Mouse (Mus musculus): ENCODE measurements around the gene Mad2l1bp.

Gene Mad2l1bp

GRCm38 (mm10) chr17:46154336-46154735 is 983 bp upstream of the Mad2l1bp start:
- no peak for DNase-seq

GRCm38 (mm10) chr17:46143578-46144423 is 9.6 kb downstream of the Mad2l1bp start, which contains the start of gene Rsph9:
Rsph9 (minus strand) TSS chr17:46144216.
- DNase-seq = peak; percentile 63 to 76

DNA sequence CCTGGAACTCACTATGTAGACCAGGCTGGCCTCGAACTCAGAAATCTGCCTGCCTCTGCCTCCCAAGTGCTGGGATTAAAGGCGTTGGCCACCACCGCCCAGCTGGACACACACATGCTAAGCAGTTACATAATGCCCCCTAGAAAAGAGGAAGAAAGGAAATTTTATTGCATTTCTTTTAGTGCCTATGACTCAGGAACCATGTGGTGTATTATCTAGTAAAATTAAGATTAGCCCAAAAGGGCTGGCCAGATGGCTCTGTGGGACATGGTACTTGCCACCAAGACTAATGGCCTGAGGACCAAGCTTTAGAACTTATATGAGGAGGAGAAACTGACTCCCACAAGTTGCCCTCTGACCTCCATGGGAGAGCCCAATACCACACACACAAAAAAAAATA is 13.5 kb downstream of the Mad2l1bp start:
- DNase-seq = no peak

- no peak for DNase-seq
Observed at GRCm38 (mm10) chr17:46138563-46139236, 14.7 kb downstream of the Mad2l1bp start.

GRCm38 (mm10) chr17:46132862-46133261 is 20.5 kb downstream of the Mad2l1bp start:
- no peak for DNase-seq

DNA sequence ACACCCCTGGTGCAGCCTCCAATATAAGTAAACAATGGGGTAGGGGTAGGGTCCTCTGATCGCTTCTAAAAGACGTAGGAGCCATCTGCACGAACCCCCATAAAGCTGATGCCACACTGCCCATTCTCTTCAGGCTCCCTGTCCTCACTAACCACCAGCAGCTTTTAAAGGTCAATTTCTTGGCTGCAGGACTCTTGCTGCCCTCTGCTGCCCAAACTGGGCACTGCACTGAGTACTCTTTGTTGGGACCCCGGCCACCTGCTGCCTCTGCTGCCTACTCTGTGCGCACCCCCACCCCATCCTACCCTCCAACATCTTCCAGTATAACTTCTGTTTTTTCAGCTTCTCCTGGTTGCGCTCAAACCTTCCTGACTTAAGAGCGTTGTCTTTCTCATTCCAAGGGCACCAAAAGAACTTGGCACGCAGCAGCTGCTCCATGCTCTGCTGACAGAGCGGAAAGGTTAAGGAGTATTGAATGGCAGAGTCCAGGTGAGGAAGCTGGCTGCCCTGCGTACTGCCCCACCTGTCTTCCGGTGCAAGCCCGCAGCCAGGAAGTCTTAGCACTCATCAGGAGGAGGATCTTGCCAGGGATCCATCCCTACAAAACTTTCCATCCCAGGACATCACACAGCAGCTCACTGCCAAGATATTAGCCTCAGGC is 21.2 kb downstream of the Mad2l1bp start:
- DNase-seq = peak; percentile 68 to 76

GRCm38 (mm10) chr17:46129741-46130498 is 23.4 kb downstream of the Mad2l1bp start:
- no peak for DNase-seq

DNA sequence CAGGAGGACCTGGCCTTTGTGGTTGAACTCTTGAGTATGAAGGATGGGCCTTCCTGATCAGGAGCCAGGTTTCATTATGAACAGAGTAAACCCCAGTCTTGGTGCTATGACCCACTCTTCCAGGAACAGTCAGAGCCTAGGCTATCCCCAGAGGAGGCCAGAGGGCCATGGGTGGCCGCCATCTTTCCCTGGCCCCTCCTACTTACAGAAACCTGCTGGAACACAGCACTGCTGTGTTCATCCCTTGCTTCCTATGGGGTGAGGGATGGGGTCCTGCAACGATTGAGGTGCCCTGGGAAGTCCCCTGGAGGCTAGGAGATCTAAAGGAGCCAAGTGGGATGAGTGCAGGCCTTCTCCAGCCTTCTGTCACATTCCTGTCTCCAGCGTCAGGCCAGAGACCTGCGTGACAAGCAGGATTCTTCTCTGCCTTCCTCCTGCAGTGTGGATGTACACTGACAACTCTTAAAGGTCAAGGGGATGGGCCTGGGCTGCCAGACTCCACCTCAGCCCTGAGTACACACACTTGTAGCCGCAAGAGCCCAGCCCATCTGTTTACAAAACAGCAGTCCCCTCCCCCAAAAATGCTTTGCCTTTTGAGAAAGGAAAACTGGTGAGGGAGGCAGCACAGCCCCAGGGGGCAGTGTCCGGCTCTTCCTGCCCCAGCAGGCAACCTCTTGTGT is 25.4 kb downstream of the Mad2l1bp start:
- no peak for DNase-seq

- no peak for DNase-seq
Observed at GRCm38 (mm10) chr17:46126608-46127007, 26.7 kb downstream of the Mad2l1bp start.

DNA sequence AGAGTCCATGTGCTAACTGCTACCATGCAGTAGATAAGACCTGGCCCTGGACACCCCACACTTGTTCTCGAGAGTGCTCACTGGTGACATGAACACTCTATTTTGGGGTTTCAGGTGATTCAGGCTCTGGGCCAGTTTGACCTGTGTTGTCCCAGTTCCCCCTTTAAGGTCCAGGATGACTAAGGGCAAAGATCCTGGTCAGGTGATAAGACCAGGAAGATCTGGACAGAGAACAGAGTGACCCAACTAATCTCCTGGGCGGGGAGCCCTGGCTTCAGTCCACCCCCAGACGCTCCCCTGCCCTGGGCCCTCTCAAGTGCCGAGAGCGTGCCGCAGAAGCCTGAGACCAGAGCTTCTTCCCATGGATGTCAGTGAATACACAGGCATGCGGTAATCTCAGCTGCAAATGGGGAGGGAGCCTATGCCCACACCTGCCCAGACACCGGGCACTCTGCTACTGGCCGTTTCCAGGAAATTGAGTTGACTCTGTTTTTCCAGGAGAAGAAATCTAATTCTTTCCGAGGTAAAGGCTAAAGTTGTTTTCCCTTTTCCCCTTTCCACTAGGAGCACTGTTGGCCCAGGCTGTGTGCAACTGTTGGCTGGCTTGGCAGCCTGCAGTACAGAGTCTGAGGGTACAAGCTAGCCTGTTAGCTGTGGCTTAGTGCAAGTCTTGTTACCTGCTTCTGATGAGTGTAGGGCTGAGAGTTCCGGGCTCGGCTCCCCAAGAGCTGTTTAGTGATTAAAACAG is 29.2 kb downstream of the Mad2l1bp start:
- no peak for DNase-seq

GRCm38 (mm10) chr17:46123285-46123684 is 30.1 kb downstream of the Mad2l1bp start:
- DNase-seq = no peak

GRCm38 (mm10) chr17:46122791-46123190 is 30.6 kb downstream of the Mad2l1bp start:
- DNase-seq = no peak

DNA sequence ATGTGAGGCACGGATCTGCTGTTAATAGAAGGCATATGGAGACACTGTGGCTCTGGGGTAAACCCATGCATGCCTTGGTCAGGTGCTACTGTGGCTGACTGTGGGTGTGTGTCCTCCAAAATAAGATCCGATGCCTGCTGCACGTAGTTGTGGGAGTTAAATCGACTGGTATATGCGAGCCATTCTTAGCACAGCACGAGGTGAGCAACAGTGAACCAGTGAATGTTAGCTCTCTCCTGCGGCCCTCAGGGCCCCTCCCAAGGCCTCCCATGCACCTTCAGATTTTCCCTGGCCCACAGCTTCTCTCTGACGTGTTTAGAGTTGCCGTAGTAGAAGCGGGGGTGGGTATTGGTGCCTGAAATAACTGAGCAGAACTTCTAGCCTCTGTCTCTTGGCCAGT is 33.7 kb downstream of the Mad2l1bp start:
- no peak for DNase-seq

DNA sequence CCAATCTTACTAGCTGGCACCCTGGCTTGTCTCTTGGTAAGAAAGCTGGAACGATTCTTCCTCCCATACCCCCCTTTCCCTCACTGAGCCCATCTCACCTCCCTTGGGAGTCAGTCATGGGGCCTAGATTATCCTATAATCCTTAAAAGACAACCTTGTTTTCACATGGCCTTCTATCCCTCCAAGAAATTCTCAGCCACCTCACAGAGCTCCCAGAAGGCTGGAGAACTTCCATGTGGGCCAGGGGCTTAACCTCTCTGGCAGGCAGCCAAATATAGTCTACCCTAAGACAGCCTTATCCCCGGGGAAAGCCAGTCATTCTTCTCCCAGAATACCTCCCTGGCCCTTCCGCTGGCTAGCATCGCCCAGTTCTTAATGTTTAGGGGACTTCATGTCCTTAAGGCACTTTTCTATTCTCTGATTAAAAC is 34.9 kb downstream of the Mad2l1bp start:
- no peak for DNase-seq

- DNase-seq = no peak
Observed at GRCm38 (mm10) chr17:46117623-46118422, 35.5 kb downstream of the Mad2l1bp start.

DNA sequence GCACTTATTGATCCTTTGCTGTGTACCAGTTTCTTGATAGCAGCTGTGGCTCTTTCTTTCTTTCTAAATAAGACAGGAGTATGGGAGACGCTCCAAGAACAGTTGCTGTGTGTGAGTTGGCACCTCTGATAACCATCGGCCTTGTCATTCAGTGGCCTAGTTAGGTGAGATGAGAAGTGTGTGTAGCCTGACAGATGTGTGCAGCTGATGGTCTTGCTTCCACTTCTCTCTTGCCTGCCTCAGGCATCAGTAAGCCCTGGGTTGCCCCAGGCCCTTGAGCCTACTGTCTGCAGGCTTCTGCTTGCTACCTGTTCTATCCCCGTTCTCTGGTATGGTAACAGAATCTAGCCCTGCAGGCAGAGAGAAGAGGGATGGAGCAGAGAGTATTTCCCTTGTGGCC is 36.5 kb downstream of the Mad2l1bp start:
- DNase-seq = no peak

DNA sequence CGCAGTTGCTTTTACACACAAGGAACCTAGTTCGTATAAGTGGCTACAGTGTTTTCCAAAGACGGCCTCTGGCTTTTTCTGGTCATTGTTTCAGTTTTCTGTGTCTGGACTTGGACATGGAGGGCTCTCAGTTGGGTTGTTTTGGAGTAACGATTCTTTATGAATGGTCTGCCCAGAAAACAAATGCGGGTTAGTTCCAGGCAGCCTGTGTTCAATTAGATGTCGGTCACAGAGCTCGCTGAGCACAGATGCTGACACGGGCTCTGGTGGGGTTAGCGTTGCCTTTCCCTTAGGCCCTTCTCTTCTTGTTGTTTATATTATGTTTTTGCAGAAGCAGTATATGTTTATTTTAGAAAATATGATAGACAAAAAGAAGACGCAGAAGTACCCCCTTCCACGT is 37.2 kb downstream of the Mad2l1bp start:
- no peak for DNase-seq

DNA sequence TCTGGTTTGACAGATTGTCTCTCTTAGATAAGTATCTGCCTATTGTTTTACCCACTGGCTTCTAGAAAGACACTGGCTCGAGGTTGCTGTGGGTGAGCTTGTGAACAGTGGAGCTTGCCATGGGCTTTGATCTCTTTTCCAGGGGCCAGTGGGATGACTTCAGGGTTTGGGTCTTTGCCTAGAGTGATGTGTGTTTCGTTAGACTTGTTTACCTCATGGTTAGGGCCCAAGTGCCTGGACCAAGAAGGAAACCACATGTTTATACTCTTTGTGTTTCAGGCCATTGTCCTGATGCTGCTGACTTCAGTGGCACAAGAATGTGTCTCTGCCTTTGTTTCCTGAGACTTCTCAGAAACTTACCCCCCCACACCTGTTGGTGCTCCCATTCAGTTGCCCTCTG is 37.9 kb downstream of the Mad2l1bp start:
- no peak for DNase-seq

- DNase-seq = peak; percentile 78 to 81
Observed at GRCm38 (mm10) chr17:46110402-46111289, 42.7 kb downstream of the Mad2l1bp start, which contains the start of gene Mrps18a. Mrps18a (plus strand) TSS chr17:46110986.

Data from thymus, postnatal 36 days (tissue).